Mouse (Mus musculus) forebrain, embryonic 15.5 days (tissue): ENCODE measurements around the gene Cend1. TPM values are rescaled to one million over a fixed set of nuclear protein-coding genes. Genes with fewer than 3 reads are reported as not detected.

Experiments
- ATAC-seq: fragments of 200-750 bp; cut with Nextera tagmentation; replicated peaks from 2 replicates; pipeline ENCODE4 v1.8.0; 2017; ENCODE audit warnings: mild to moderate bottlenecking, moderate TSS enrichment, moderate library complexity
- H3K27ac ChIP-seq: fragments of 300-500 bp; sonication (generic); replicated peaks from 2 replicates; pipeline ENCODE4 v1.5.1; 2015; ENCODE audit warnings: mild to moderate bottlenecking, inconsistent platforms
- H3K27me3 ChIP-seq: fragments of 300-500 bp; sonication (generic); 2 replicates; pipeline ENCODE4 v1.6.1; 2015; ENCODE audit warnings: inconsistent platforms
- H3K36me3 ChIP-seq: fragments of 300-500 bp; sonication (generic); 2 replicates; pipeline ENCODE4 v1.6.1; 2015; ENCODE audit warnings: mild to moderate bottlenecking, inconsistent platforms
- H3K4me1 ChIP-seq: fragments of 300-500 bp; sonication (generic); 2 replicates; pipeline ENCODE4 v1.6.1; 2015; ENCODE audit warnings: inconsistent platforms
- H3K4me2 ChIP-seq: fragments of 300-500 bp; sonication (generic); replicated peaks from 2 replicates; pipeline ENCODE4 v1.6.1; 2015; ENCODE audit warnings: mild to moderate bottlenecking, inconsistent platforms
- H3K4me3 ChIP-seq: fragments of 300-500 bp; sonication (generic); 2 replicates; pipeline ENCODE4 v1.5.1; 2015; ENCODE audit warnings: mild to moderate bottlenecking, inconsistent platforms
- H3K9ac ChIP-seq: fragments of 300-500 bp; sonication (generic); replicated peaks from 2 replicates; pipeline ENCODE4 v1.6.1; 2015; ENCODE audit warnings: mild to moderate bottlenecking, inconsistent platforms
- H3K9me3 ChIP-seq: fragments of 300-500 bp; sonication (generic); 2 replicates; pipeline ENCODE4 v1.6.1; 2016; ENCODE audit warnings: inconsistent platforms
- WGBS: fragments of 180-500 bp; shearing (Covaris S2); methylation state at CpG from one replicate; pipeline ENCODE4 v1.1.7; 2015; ENCODE audit warnings: mixed read lengths; 5-methylcytosine and 5-hydroxymethylcytosine counted together
- polyA plus RNA-seq: library from polyadenylated mRNA; unstranded; fragments of >200 nt; fragmentation: Nextera tagmentation; extraction: Ambion mirVana; gene quantifications from 2 replicates; pipeline ENCODE4 v1.2.1, GENCODE M21; 2015

The Cend1 gene
- polyA plus RNA-seq, 1 experiment from 2014 or later, result 47.0 TPM

- no peak overlapping the region for H3K4me2 ChIP-seq
- H3K9me3 ChIP-seq, result no peaks in the 10 kb centered on the region
- H3K27ac ChIP-seq, result no peak overlapping the region
- H3K36me3 ChIP-seq, result peaks cover 22% of the 10 kb centered on the region
- no peaks in the 10 kb centered on the region for H3K27me3 ChIP-seq
- no peak for ATAC-seq
- 96% methylated on average over 19 of the region's 19 CpGs for WGBS
- H3K9ac ChIP-seq, result no peak overlapping the region
- peaks cover 61% of the 10 kb centered on the region for H3K4me1 ChIP-seq
- no peak overlapping the region for H3K4me3 ChIP-seq
Observed at GRCm38 (mm10) chr7:141431434-141432185, 2.3 kb upstream of the Cend1 start.

GRCm38 (mm10) chr7:141430585-141431240, 1.4 kb upstream of the Cend1 start:
- H3K4me1 ChIP-seq, result peaks cover 52% of the 10 kb centered on the region
- no peak overlapping the region for H3K4me2 ChIP-seq
- no peak overlapping the region for H3K27ac ChIP-seq
- H3K27me3 ChIP-seq, result no peaks in the 10 kb centered on the region
- H3K9me3 ChIP-seq, result no peaks in the 10 kb centered on the region
- WGBS, result 96% methylated on average over 9 of the region's 9 CpGs
- H3K36me3 ChIP-seq, result peaks cover 22% of the 10 kb centered on the region
- H3K4me3 ChIP-seq, result no peak overlapping the region
- no peak overlapping the region for H3K9ac ChIP-seq
- ATAC-seq, result no peak

GRCm38 (mm10) chr7:141429840-141430584, 721 bp upstream of the Cend1 start:
- Histone ChIP-seq H3K4me2 (peak overlapping the region; percentile 88), H3K9ac (peak overlapping the region; percentile 71; the same call in 1 of the 2 replicates), H3K4me3 (peak overlapping the region; percentile 53), H3K9me3 (no peaks in the 10 kb centered on the region), H3K27me3 (no peaks in the 10 kb centered on the region), H3K27ac (peak overlapping the region; percentile 70), H3K36me3 (peaks cover 22% of the 10 kb centered on the region), H3K4me1 (peaks cover 46% of the 10 kb centered on the region)
- WGBS, result 62% methylated on average over 9 of the region's 9 CpGs
- ATAC-seq, result no peak

- H3K27ac ChIP-seq, result peak overlapping the region; percentile 70
- H3K36me3 ChIP-seq, result peaks cover 22% of the 10 kb centered on the region
- WGBS, result 44% methylated on average over 5 of the region's 5 CpGs
- H3K9me3 ChIP-seq, result no peaks in the 10 kb centered on the region
- no peaks in the 10 kb centered on the region for H3K27me3 ChIP-seq
- peak overlapping the region; percentile 71 for H3K9ac ChIP-seq
- peaks cover 35% of the 10 kb centered on the region for H3K4me1 ChIP-seq
- H3K4me3 ChIP-seq, result peak overlapping the region; percentile 53
- peak overlapping the region; percentile 88 for H3K4me2 ChIP-seq
- 0 out of 2 replicates have a peak, but pooled peaks have one; percentile 3 for ATAC-seq
Observed at GRCm38 (mm10) chr7:141428701-141429100, 590 bp downstream of the Cend1 start.

GRCm38 (mm10) chr7:141426948-141427730, 2.2 kb downstream of the Cend1 start:
- Histone ChIP-seq H3K4me1 (peaks cover 21% of the 10 kb centered on the region), H3K9ac (no peak overlapping the region), H3K36me3 (peaks cover 22% of the 10 kb centered on the region), H3K27me3 (no peaks in the 10 kb centered on the region), H3K4me3 (no peak overlapping the region), H3K9me3 (no peaks in the 10 kb centered on the region), H3K27ac (no peak overlapping the region), H3K4me2 (no peak overlapping the region)
- WGBS, result 84% methylated on average over 12 of the region's 12 CpGs
- no peak for ATAC-seq

- 73% methylated on average over 4 of the region's 4 CpGs for WGBS
- Histone ChIP-seq H3K36me3 (no peaks in the 10 kb centered on the region), H3K4me3 (no peak overlapping the region), H3K9me3 (no peaks in the 10 kb centered on the region), H3K4me1 (peaks cover 10% of the 10 kb centered on the region), H3K27me3 (no peaks in the 10 kb centered on the region), H3K9ac (no peak overlapping the region), H3K4me2 (no peak overlapping the region), H3K27ac (no peak overlapping the region)
- no peak for ATAC-seq
Observed at GRCm38 (mm10) chr7:141423811-141424210, 5.5 kb downstream of the Cend1 start.

GRCm38 (mm10) chr7:141420030-141420702, 9.1 kb downstream of the Cend1 start:
- Histone ChIP-seq H3K4me2 (no peak overlapping the region), H3K4me1 (peaks cover 4% of the 10 kb centered on the region; the same call in 1 of the 2 replicates), H3K36me3 (no peaks in the 10 kb centered on the region), H3K27ac (no peak overlapping the region), H3K4me3 (no peak overlapping the region), H3K27me3 (no peaks in the 10 kb centered on the region), H3K9me3 (no peaks in the 10 kb centered on the region), H3K9ac (no peak overlapping the region)
- WGBS, result 87% methylated on average over 9 of the region's 9 CpGs
- ATAC-seq, result no peak

GRCm38 (mm10) chr7:141418970-141419369, 10.3 kb downstream of the Cend1 start:
- WGBS, result 65% methylated on average over 7 of the region's 7 CpGs
- Histone ChIP-seq H3K27ac (no peak overlapping the region), H3K4me2 (no peak overlapping the region), H3K4me3 (no peak overlapping the region), H3K9ac (no peak overlapping the region), H3K36me3 (no peaks in the 10 kb centered on the region), H3K9me3 (no peaks in the 10 kb centered on the region), H3K27me3 (no peaks in the 10 kb centered on the region), H3K4me1 (peaks cover 10% of the 10 kb centered on the region)
- no peak for ATAC-seq

GRCm38 (mm10) chr7:141417731-141418681, 11.3 kb downstream of the Cend1 start:
- no peak overlapping the region for H3K27ac ChIP-seq
- peaks cover 15% of the 10 kb centered on the region for H3K4me1 ChIP-seq
- H3K9me3 ChIP-seq, result no peaks in the 10 kb centered on the region
- no peak for ATAC-seq
- WGBS, result 76% methylated on average over 8 of the region's 8 CpGs
- no peaks in the 10 kb centered on the region for H3K36me3 ChIP-seq
- no peak overlapping the region for H3K4me2 ChIP-seq
- H3K9ac ChIP-seq, result no peak overlapping the region
- no peaks in the 10 kb centered on the region for H3K27me3 ChIP-seq
- no peak overlapping the region for H3K4me3 ChIP-seq

- Histone ChIP-seq H3K4me3 (no peak overlapping the region), H3K4me2 (no peak overlapping the region), H3K9ac (no peak overlapping the region), H3K36me3 (no peaks in the 10 kb centered on the region), H3K9me3 (no peaks in the 10 kb centered on the region), H3K27me3 (no peaks in the 10 kb centered on the region), H3K27ac (no peak overlapping the region), H3K4me1 (peaks cover 18% of the 10 kb centered on the region)
- WGBS, result 82% methylated on average over 6 of the region's 6 CpGs
- ATAC-seq, result no peak
Observed at GRCm38 (mm10) chr7:141416144-141416841, 13.0 kb downstream of the Cend1 start.
